Mouse (Mus musculus) liver, embryonic 16.5 days (tissue): ENCODE measurements around the gene Cc2d1a. TPM values are rescaled to one million over a fixed set of nuclear protein-coding genes. Genes with fewer than 3 reads are reported as not detected.

Source experiments
- ATAC-seq: fragments of 200-750 bp; cut with Nextera tagmentation; 2 replicates; pipeline ENCODE4 v1.8.0; 2017; ENCODE audit warnings: low read depth, mild to moderate bottlenecking, moderate number of reproducible peaks, moderate library complexity
- H3K27ac ChIP-seq: fragments of 300-500 bp; sonication (generic); 2 replicates; pipeline ENCODE4 v1.5.1; 2014; ENCODE audit warnings: mild to moderate bottlenecking, low read length
- H3K27me3 ChIP-seq: fragments of 300-500 bp; sonication (generic); 2 replicates; pipeline ENCODE4 v1.6.1; 2014; ENCODE audit warnings: low read depth, low read length, mixed read lengths; ENCODE audit not compliant: control insufficient read depth, insufficient read depth
- H3K36me3 ChIP-seq: fragments of 300-500 bp; sonication (generic); 2 replicates; pipeline ENCODE4 v1.6.1; 2014; ENCODE audit warnings: mild to moderate bottlenecking; ENCODE audit not compliant: control insufficient read depth, insufficient read depth
- H3K4me1 ChIP-seq: fragments of 300-500 bp; sonication (generic); 2 replicates; pipeline ENCODE4 v1.6.1; 2014; ENCODE audit warnings: low read depth, low read length, mixed read lengths; ENCODE audit not compliant: control insufficient read depth
- H3K4me2 ChIP-seq: fragments of 300-500 bp; sonication (generic); 2 replicates; pipeline ENCODE4 v1.6.1; 2014; ENCODE audit warnings: low read depth, low read length, mixed read lengths
- H3K4me3 ChIP-seq: fragments of 300-500 bp; sonication (generic); 2 replicates; pipeline ENCODE4 v1.5.1; 2014; ENCODE audit warnings: low read depth, mild to moderate bottlenecking, low read length
- H3K9ac ChIP-seq: fragments of 300-500 bp; sonication (generic); 2 replicates; pipeline ENCODE4 v1.6.1; 2014; ENCODE audit warnings: low read depth, low read length
- H3K9me3 ChIP-seq: fragments of 300-500 bp; sonication (generic); replicated peaks from 2 replicates; pipeline ENCODE4 v1.6.1; 2016; ENCODE audit warnings: low read length; ENCODE audit not compliant: control insufficient read depth
- WGBS: fragments of 180-500 bp; shearing (Covaris S2); extraction: QIAGEN DNeasy Blood & Tissue Kit; methylation state at CpG from one replicate; pipeline ENCODE4 v1.1.7; 2014; ENCODE audit not compliant: insufficient replicate concordance; 5-methylcytosine and 5-hydroxymethylcytosine counted together
- polyA plus RNA-seq: library from polyadenylated mRNA; unstranded; fragments of >200 nt; fragmentation: Nextera tagmentation; extraction: Ambion mirVana; gene quantifications from 2 replicates; pipeline ENCODE4 v1.2.1, GENCODE M21; 2015

The Cc2d1a gene
- polyA plus RNA-seq, 1 experiment from 2014 or later: 5.8 TPM

- H3K4me2 ChIP-seq: no peak overlapping the region
- H3K36me3 ChIP-seq: no peaks in the 10 kb centered on the region
- no peak overlapping the region for H3K27ac ChIP-seq
- H3K9ac ChIP-seq: no peak overlapping the region
- no peak overlapping the region for H3K4me3 ChIP-seq
- H3K9me3 ChIP-seq: no peaks in the 10 kb centered on the region
- 42% methylated on average over 17 of the region's 17 CpGs for WGBS
- ATAC-seq: no peak
- no peaks in the 10 kb centered on the region for H3K4me1 ChIP-seq
- no peaks in the 10 kb centered on the region for H3K27me3 ChIP-seq
Measured at GRCm38 (mm10) chr8:84127202-84127901, 20.4 kb downstream of the Cc2d1a start.

GRCm38 (mm10) chr8:84126742-84127141 lies 21.0 kb downstream of the Cc2d1a start:
- Histone ChIP-seq H3K9me3 (no peaks in the 10 kb centered on the region), H3K4me2 (no peak overlapping the region), H3K4me1 (no peaks in the 10 kb centered on the region), H3K4me3 (no peak overlapping the region), H3K27ac (no peak overlapping the region), H3K36me3 (no peaks in the 10 kb centered on the region), H3K9ac (no peak overlapping the region), H3K27me3 (no peaks in the 10 kb centered on the region)
- ATAC-seq: no peak
- 34% methylated on average over 2 of the region's 2 CpGs for WGBS

- no peaks in the 10 kb centered on the region for H3K36me3 ChIP-seq
- WGBS: 57% methylated on average over 9 of the region's 9 CpGs
- H3K27me3 ChIP-seq: no peaks in the 10 kb centered on the region
- 0 out of 2 replicates have a peak, but pooled peaks have one; percentile 7 for ATAC-seq
- H3K4me3 ChIP-seq: no peak within 1 kb of the TSS
- H3K9me3 ChIP-seq: no peaks in the 10 kb centered on the region
- no peak within 1 kb of the TSS for H3K4me2 ChIP-seq
- H3K27ac ChIP-seq: no peak within 1 kb of the TSS
- H3K9ac ChIP-seq: no peak within 1 kb of the TSS
- no peaks in the 10 kb centered on the region for H3K4me1 ChIP-seq
Measured at GRCm38 (mm10) chr8:84125656-84126055, 22.1 kb downstream of the Cc2d1a start, which contains the start of gene Podnl1. Gene Podnl1 (plus strand): TSS chr8:84125989.

- Histone ChIP-seq H3K4me1 (no peaks in the 10 kb centered on the region), H3K4me2 (no peak overlapping the region), H3K27ac (no peak overlapping the region), H3K27me3 (no peaks in the 10 kb centered on the region), H3K4me3 (no peak overlapping the region), H3K9ac (no peak overlapping the region), H3K36me3 (no peaks in the 10 kb centered on the region), H3K9me3 (no peaks in the 10 kb centered on the region)
- no peak for ATAC-seq
- WGBS: 75% methylated on average over 3 of the region's 3 CpGs
Measured at GRCm38 (mm10) chr8:84122151-84122550, 25.6 kb downstream of the Cc2d1a start.

- Histone ChIP-seq H3K27me3 (no peaks in the 10 kb centered on the region), H3K27ac (no peak overlapping the region), H3K4me3 (no peak overlapping the region), H3K9ac (no peak overlapping the region), H3K36me3 (no peaks in the 10 kb centered on the region), H3K9me3 (no peaks in the 10 kb centered on the region), H3K4me2 (no peak overlapping the region), H3K4me1 (no peaks in the 10 kb centered on the region)
- 60% methylated on average over 6 of the region's 6 CpGs for WGBS
- no peak for ATAC-seq
Measured at GRCm38 (mm10) chr8:84115646-84116045, 32.1 kb downstream of the Cc2d1a start.

GRCm38 (mm10) chr8:84106216-84107040 lies 41.3 kb downstream of the Cc2d1a start:
- Histone ChIP-seq H3K27ac (no peak overlapping the region), H3K4me2 (no peak overlapping the region), H3K27me3 (no peaks in the 10 kb centered on the region), H3K4me1 (peaks cover 17% of the 10 kb centered on the region), H3K36me3 (no peaks in the 10 kb centered on the region), H3K4me3 (no peak overlapping the region), H3K9ac (no peak overlapping the region), H3K9me3 (no peaks in the 10 kb centered on the region)
- ATAC-seq: no peak
- 77% methylated on average over 6 of the region's 6 CpGs for WGBS

GRCm38 (mm10) chr8:84105676-84106075 lies 42.1 kb downstream of the Cc2d1a start:
- Histone ChIP-seq H3K27ac (no peak overlapping the region), H3K27me3 (no peaks in the 10 kb centered on the region), H3K36me3 (no peaks in the 10 kb centered on the region), H3K9ac (no peak overlapping the region), H3K4me2 (peak overlapping the region; percentile 93; the same call in 1 of the 2 replicates), H3K4me1 (peaks cover 17% of the 10 kb centered on the region), H3K4me3 (no peak overlapping the region), H3K9me3 (no peaks in the 10 kb centered on the region)
- WGBS: 63% methylated on average over 2 of the region's 2 CpGs
- ATAC-seq: no peak

GRCm38 (mm10) chr8:84104697-84105609 lies 42.8 kb downstream of the Cc2d1a start, which contains the start of gene Dcaf15:
Gene Dcaf15 (minus strand): TSS chr8:84104768.
- Histone ChIP-seq H3K36me3 (no peaks in the 10 kb centered on the region), H3K27ac (peak within 1 kb of the TSS; percentile 78), H3K27me3 (no peaks in the 10 kb centered on the region), H3K9ac (peak within 1 kb of the TSS; percentile 86), H3K9me3 (no peaks in the 10 kb centered on the region), H3K4me2 (peak within 1 kb of the TSS; percentile 93), H3K4me3 (peak within 1 kb of the TSS; percentile 84), H3K4me1 (peaks cover 17% of the 10 kb centered on the region)
- 8% methylated on average over 42 of the region's 42 CpGs for WGBS
- ATAC-seq: peak; percentile 96
